Mouse (Mus musculus) natural killer cell, adult 2 months (primary cell): ENCODE results near the gene Sorl1.

Experiments
- DNase-seq, 2 experiments: peaks; one replicate each; pipeline ENCODE4 v3.0.0; 2022; ENCODE audit warnings: low spot score in 2 of 2

Gene Sorl1

DNA sequence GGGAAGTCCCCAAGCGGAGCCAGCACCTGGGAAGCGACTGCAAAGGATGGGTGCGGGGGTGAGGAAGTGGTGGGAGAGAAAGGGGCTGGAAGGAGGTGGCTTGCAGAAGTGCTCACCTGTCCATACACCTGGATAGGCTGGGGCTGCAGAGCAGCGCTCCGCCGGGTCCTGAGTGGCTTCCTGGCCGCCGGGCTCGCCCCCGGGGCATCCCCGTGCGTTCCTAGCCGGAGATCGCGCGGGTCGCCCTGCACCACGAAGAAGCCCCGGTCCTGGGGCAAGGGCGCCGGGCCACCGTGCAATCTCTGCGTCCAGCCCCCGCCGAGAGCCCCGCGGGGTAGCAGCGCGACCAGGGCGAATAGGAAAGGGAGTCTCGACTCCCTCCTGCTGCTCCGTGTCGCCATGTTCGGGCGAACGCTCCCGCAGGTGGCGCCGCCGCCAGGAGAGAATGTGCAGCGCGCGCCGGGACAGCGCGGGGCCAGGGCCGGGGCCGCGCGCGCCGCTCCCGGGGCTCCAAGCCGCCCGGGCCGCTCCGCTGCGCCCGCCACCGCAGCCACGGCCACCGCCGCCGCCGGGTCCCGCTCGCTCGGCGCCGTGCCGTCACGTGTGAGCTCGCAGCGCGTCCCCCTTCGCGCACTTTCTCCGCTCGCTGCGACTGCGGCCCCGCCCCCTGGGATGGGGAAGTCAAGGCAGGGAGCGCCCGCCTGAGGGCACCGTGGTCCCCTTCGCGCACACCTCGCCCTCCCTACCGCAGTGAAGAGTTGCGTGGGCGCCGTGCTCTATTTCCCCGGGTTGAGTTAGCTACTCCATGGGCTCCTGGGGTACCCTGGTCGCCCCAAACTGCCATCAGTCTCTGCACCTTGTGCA lies at the start of gene Sorl1:
Gene Sorl1, minus strand, starts transcription at position 585 of the 864 bp plus-strand sequence.
- DNase-seq, result peak; percentile 40 to 68

- no peak for DNase-seq
Measured at GRCm38 (mm10) chr9:42173781-42174180, 49.7 kb upstream of the Sorl1 start.

DNA sequence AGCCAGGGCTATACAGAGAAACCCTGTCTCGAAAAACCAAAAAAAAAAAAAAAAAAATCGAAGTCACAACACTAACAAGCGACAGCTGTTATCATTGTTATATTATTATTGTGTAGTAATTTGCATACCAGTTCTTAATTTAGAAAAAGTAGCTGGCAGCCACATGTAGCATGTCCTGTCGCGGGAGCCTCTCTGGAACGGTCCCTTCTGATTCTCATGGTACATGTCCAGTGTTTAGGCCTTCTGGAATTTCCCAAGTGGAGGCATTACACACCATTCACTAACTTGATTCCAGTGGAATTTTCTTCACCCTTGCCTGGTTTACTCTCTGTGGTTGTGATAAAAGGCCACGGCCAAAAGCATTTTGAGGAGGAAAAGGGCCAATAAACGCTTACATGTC lies 45.4 kb upstream of the Sorl1 start:
- no peak for DNase-seq

GRCm38 (mm10) chr9:42169025-42169424 lies 44.9 kb upstream of the Sorl1 start:
- no peak for DNase-seq

- no peak for DNase-seq
Measured at GRCm38 (mm10) chr9:42164930-42165329, 40.8 kb upstream of the Sorl1 start.

GRCm38 (mm10) chr9:42163011-42163410 lies 38.9 kb upstream of the Sorl1 start:
- DNase-seq, result no peak

DNA sequence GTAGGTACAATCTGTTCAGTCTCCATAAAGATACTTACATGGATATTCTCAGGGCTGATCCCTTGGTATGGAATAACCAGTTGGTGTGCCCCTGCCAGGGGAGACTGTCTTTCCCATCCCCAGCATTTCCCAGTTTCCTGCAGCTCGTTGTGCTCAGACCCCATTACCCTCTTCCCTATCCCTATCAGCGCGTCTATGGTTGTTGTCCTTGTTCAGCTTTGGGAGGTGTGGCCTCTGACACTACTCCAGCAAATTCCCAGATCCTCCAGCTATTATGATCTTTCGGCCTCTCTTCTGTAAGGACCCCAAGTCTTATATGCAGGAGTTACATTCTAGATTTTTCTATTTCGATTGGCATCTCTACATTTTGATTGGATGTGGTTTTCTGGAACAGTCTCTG lies 35.3 kb upstream of the Sorl1 start:
- no peak for DNase-seq

DNA sequence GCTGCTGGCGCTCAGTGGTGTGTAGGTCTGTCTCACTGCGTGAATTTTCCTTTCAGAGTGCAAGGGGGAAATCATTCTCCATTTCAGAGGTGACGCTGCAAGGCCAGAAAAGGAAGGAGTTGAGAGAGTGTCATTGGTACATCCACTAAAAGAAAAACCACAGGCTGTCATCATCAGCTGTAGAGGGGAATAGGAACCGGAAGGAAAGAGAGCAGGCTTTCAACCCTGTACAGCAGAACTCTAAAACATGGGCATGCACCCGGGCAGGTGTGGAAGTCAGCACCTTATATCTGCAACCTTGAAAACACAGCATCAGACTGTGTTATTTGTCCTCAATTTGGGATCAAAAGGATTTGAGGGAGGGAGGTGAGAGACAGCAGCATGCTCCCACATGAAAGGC lies 34.6 kb upstream of the Sorl1 start:
- DNase-seq, result peak; percentile 3 to 8

DNA sequence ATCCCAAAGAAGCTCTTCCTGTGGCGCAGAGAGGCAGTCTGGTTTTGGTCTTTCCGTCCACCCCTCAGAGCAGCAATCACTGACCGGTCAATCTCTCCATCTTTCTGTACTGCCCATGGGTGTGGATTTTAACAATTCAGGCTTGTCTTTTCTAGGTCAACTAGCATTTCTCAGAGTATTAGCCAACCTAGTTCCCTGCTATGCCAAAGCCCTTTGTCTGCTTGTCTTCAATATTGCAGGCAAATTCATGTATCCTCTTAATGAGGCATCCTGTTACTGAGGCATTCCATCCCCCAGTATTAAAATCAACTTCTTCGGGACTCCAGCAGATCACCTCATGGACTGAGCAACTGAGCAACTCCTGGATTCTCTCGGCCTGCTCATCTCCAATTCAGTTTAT lies 33.9 kb upstream of the Sorl1 start:
- no peak for DNase-seq

DNA sequence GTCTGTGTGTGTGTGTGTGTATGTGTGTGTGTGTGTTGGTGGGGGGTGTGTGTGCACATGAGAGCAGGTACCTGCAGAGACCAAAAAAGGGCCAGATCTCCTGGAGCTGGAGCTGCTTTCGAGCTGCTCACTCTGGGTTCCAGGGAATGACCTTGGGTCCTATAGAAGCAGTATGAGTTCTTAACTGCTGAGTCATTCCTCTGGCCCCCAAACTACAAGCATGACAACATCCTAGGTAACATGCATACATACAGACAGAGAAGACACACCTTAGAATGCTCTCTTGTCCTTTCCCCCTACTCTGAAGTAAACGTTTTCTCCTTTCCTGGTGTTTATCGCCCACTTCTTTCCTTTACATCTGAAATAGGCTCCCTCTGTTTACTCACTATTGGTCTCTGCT lies 32.5 kb upstream of the Sorl1 start:
- DNase-seq, result no peak

- no peak for DNase-seq
Measured at GRCm38 (mm10) chr9:42154682-42155081, 30.6 kb upstream of the Sorl1 start.

DNA sequence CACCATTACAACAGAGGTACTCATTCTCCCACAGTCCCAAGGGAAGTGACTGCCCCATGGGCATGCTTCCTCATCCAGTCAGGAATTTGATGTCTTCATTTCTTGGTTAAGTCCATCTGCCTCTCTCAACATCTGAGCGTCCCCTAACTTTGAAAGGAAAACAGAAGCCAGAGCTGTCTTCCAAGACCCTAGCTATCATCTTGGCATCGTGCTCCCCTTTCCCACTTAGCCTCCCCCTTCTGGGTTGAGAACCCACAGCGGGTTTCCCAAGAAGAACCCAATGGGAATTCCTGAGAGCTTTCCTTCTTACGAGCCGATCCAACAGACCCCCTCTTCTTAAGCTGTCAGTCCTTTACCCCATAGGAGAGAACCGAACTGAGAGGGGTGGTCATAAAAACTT lies 24.7 kb upstream of the Sorl1 start:
- DNase-seq, result no peak

DNA sequence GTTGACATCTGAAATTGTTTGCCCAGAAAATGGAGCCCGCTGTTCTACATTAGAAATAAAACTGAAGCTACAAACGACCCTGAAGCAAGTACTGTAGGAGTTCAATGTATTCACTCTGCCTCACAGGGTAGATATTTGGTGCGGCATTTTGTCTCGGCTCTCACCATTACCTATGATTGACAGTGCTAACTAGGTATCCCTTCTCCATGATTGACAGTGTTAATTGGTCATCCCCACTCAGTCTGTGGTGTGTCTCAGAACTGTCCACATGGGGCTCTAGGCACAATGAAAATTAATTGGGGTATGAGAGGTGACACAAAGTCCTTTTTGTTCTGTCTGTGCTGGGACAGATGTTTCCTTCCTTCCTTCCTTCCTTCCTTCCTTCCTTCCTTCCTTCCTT lies 23.9 kb upstream of the Sorl1 start:
- DNase-seq, result no peak

DNA sequence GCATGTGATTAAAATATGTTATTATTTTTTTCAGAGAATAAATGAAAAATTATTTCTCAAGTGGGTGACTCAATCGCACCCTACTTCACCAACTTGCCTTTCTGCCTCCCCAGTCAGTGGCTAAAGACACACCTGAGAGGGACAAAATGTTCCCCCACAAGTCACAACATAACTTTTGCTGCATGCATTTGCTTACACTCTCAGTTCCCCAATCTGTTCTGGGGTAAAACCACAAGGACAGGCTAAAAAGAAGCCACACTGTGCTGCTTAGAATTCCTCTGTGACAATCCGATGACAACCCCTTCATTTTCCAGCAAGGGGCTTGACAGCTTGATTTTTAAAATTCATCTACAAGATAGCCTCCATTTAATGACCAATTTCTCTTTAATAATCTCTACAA lies 22.4 kb upstream of the Sorl1 start:
- peak in 1 of 2 experiments; percentile 59 for DNase-seq

GRCm38 (mm10) chr9:42141549-42142210 lies 17.6 kb upstream of the Sorl1 start:
- peak in 1 of 2 experiments; percentile 77 for DNase-seq

- peak in 1 of 2 experiments; percentile 41 for DNase-seq
Measured at GRCm38 (mm10) chr9:42138248-42138858, 14.3 kb upstream of the Sorl1 start.

DNA sequence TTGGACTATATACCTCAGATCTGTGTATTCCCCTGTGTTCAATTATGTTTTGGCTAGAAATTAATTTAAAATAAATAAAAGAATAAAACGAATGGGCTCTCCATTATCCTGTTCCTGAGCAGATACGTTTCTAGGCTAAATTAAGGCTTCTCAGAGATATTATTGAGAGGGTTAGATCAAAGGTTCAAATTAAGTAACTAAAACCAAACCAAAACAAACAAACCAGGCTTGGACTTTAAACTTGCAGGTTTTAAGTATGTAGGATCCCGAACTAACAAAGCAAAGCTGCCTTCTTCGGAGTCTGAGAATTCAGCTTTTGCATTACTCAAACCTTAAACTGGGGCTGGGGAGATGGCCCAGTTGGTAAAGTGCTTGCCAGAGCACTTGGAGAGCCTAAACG lies 13.5 kb upstream of the Sorl1 start:
- no peak for DNase-seq

DNA sequence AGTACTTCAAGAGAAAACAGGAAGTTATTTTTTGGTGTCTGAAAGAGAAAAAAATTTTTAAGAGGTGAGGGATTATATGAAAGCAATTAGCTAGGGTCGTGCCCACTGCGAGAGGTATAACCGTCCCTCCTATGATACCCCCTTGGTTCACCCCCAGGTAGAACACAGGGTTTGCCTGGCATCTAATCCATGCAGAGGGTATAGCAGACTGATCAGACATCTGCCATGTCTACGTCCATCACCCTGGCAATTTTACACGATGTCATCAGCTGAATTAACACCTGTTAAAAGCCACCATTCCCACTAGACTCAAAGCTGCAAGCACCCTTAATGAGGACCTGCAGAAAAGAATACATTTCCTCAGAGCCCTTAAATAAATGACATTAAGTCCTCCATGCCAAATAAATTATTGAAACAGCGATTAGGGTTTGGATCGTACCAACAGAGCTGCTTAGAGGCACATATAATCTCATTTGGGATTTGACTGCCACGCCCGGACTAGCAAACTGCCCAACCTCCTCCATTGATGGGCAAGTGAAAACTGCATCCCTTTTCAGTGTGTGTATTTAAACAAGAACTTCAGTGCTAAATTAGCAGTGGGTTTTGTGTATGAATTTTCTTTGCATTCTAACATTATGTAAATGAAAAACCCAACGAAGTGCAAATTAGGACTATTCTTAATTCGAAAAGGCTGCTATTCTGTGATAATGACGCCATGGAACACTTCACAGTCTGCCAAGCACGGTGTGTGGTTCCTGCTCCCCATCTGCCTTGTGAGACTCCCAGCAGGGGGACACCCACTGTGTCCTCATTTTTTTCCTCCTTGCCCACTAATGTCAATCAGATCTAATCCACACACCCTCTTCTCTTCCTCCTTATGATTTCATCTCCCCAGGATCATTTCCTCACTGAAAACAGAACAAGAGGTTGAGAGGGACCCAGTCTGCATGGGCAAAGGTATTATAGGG lies 7.0 kb upstream of the Sorl1 start:
- no peak for DNase-seq

GRCm38 (mm10) chr9:42127983-42128382 lies 3.9 kb upstream of the Sorl1 start:
- DNase-seq, result no peak

DNA sequence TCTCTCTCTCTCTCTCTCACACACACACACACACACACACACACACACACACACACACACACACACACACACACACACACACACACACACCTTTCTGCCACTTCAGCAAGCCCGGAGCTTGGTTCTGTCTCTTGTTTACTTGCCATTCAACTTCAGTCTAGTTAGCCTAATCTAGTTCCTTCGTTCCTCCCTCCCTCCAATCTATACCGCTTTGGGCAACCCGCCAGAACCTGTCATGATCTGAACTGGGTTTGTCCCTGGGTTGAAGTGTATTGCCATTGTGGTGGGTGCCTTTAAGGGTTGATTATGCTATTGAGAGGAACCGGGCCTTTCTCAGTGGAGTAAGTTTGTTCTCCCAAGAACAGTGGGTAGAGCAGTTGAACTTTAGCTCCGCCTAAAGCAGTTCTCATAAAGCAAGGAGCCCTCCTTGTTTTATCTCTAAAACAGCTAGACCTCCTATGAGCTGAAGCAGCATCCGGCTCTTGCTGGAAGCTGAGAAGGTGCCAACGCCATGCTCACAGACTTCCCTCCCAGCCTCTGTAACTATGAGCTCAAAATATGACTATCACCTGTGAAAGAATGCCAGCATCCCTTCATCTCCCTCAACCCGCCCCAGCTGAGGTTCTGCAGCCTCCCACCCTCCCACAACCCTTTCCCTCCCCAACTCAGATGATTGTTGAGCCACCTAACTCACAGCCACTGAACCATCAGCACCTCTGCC lies 1.3 kb upstream of the Sorl1 start:
- no peak for DNase-seq

GRCm38 (mm10) chr9:42123204-42123603 lies 893 bp downstream of the Sorl1 start:
- no peak for DNase-seq
